Mouse (Mus musculus): Measurements from ENCODE around the gene Ankrd42.
A peak's percentile ranks its signal among the peaks of the same experiment; 100 is the strongest.

Ankrd42 gene

GRCm38 (mm10) chr7:92637021-92637625 is at the start of gene Ankrd42:
Ankrd42 (minus strand) TSS chr7:92637142.
- DNase-seq: peak; percentile 84

GRCm38 (mm10) chr7:92677346-92677745 is 40.4 kb upstream of the Ankrd42 start:
- no peak for DNase-seq

- no peak for DNase-seq
These were observed 38.2 kb upstream of the Ankrd42 start for GRCm38 (mm10) chr7:92675131-92675530.

- peak; percentile 96 for DNase-seq
These were observed 32.8 kb upstream of the Ankrd42 start, which contains the start of gene Pcf11 for GRCm38 (mm10) chr7:92669507-92670471. Pcf11 (minus strand) TSS chr7:92669934.

- DNase-seq: peak; percentile 53
These were observed 32.0 kb upstream of the Ankrd42 start for GRCm38 (mm10) chr7:92668791-92669506.

GRCm38 (mm10) chr7:92666274-92666820 is 29.4 kb upstream of the Ankrd42 start:
- DNase-seq: no peak

- no peak for DNase-seq
These were observed 21.1 kb upstream of the Ankrd42 start for GRCm38 (mm10) chr7:92658050-92658449.

- DNase-seq: no peak
These were observed 19.4 kb upstream of the Ankrd42 start for GRCm38 (mm10) chr7:92656386-92656785.

- no peak for DNase-seq
These were observed 16.4 kb upstream of the Ankrd42 start for GRCm38 (mm10) chr7:92653329-92653728.

GRCm38 (mm10) chr7:92647790-92648189 is 10.8 kb upstream of the Ankrd42 start:
- DNase-seq: no peak

GRCm38 (mm10) chr7:92642358-92642757 is 5.4 kb upstream of the Ankrd42 start:
- DNase-seq: no peak

- no peak for DNase-seq
These were observed 1.1 kb upstream of the Ankrd42 start for GRCm38 (mm10) chr7:92638050-92638449.

- no peak for DNase-seq
These were observed 489 bp downstream of the Ankrd42 start for GRCm38 (mm10) chr7:92636295-92637011.

GRCm38 (mm10) chr7:92630167-92630566 is 6.8 kb downstream of the Ankrd42 start:
- no peak for DNase-seq

- no peak for DNase-seq
These were observed 12.5 kb downstream of the Ankrd42 start for GRCm38 (mm10) chr7:92624488-92624887.

- DNase-seq: no peak
These were observed 26.1 kb downstream of the Ankrd42 start for GRCm38 (mm10) chr7:92610830-92611229.

GRCm38 (mm10) chr7:92604961-92605360 is 32.0 kb downstream of the Ankrd42 start:
- no peak for DNase-seq

- no peak for DNase-seq
These were observed 46.1 kb downstream of the Ankrd42 start for GRCm38 (mm10) chr7:92590842-92591241.

GRCm38 (mm10) chr7:92589986-92590385 is 47.0 kb downstream of the Ankrd42 start:
- no peak for DNase-seq

- DNase-seq: no peak
These were observed 53.4 kb downstream of the Ankrd42 start for GRCm38 (mm10) chr7:92583567-92583966.

- DNase-seq: peak; percentile 46
These were observed 56.3 kb downstream of the Ankrd42 start for GRCm38 (mm10) chr7:92580491-92581207.

GRCm38 (mm10) chr7:92566775-92567174 is 70.2 kb downstream of the Ankrd42 start:
- DNase-seq: no peak
